Mouse (Mus musculus): ENCODE results near the gene Cbx8.

- TF ChIP-seq GATA1 (IDR thresholded peaks at IDR 0.05; ENCODE audit: low read length) (no peak), TAL1 (IDR thresholded peaks at IDR 0.05; ENCODE audit: low read length) (no peak)
Observed at GRCm38 (mm10) chr11:118987999-118988398, 52.8 kb downstream of the Cbx8 start, which contains the start of gene Enpp7.
